Mouse (Mus musculus) cerebellum, adult 2 months (tissue): ENCODE data around the gene Cblc. TPM values are rescaled to one million over a fixed set of nuclear protein-coding genes. Genes with fewer than 3 reads are reported as not detected.

Experiments
- DNase-seq, 2 experiments: peaks; one replicate each; pipeline ENCODE4 v3.0.0; 2021
- H3K27ac ChIP-seq: fragments of 200-500 bp; 2 replicates; pipeline ENCODE4 v1.5.1; 2012; ENCODE audit warnings: low read length, control low read depth, inconsistent platforms; ENCODE audit not compliant: insufficient read depth
- H3K27me3 ChIP-seq: fragments of 200-500 bp; 2 replicates; pipeline ENCODE4 v1.6.1; 2012; ENCODE audit warnings: inconsistent platforms, mild to moderate bottlenecking, low read length, moderate library complexity; ENCODE audit not compliant: control insufficient read depth, insufficient read depth
- H3K4me1 ChIP-seq: fragments of 200-500 bp; 2 replicates; pipeline ENCODE4 v1.6.1; 2011; ENCODE audit warnings: low read length; ENCODE audit not compliant: control insufficient read depth, insufficient read depth
- H3K4me3 ChIP-seq: fragments of 200-500 bp; replicated peaks from 2 replicates; pipeline ENCODE3; 2011; ENCODE audit warnings: mild to moderate bottlenecking, low read depth, low read length, control low read depth; ENCODE audit not compliant: insufficient read depth
- CTCF ChIP-seq: fragments of 200-500 bp; IDR thresholded peaks from 2 replicates; pipeline ENCODE4 v1.5.1; 2011; ENCODE audit warnings: low read depth, mild to moderate bottlenecking, control low read depth, low read length, moderate library complexity, borderline replicate concordance; ENCODE audit not compliant: insufficient read depth
- POLR2A ChIP-seq: fragments of 200-500 bp; IDR thresholded peaks from 2 replicates; pipeline ENCODE4 v1.6.1; 2011; ENCODE audit warnings: low read length, control low read depth, borderline replicate concordance; ENCODE audit not compliant: insufficient read depth
- WGBS: fragments of 180-500 bp; shearing (Covaris S2); methylation state at CpG from one replicate; pipeline ENCODE4 v1.1.7; 2018; 5-methylcytosine and 5-hydroxymethylcytosine counted together
- polyA plus RNA-seq: library from polyadenylated mRNA; depleted of rRNA; stranded (reverse); fragments of >200 nt; gene quantifications from 2 replicates; pipeline ENCODE4 v1.2.3, GENCODE M21; 2012; rRNA removed

The Cblc gene
- not detected in 2 replicates for polyA plus RNA-seq

- Histone ChIP-seq H3K4me3 (no peak within 1 kb of the TSS), H3K4me1 (no peaks in the 10 kb centered on the region), H3K27me3 (peaks cover 3% of the 10 kb centered on the region; the same call in 1 of the 2 replicates), H3K27ac (no peak within 1 kb of the TSS)
- TF ChIP-seq POLR2A (no peak), CTCF (peak; percentile 58)
- DNase-seq, result peak; percentile 32 to 58
- WGBS, result 2% methylated on average over 32 of the region's 32 CpGs
Observed at GRCm38 (mm10) chr7:19796697-19797588, at the start of gene Cblc. Gene Cblc, minus strand, starts transcription at chr7:19796809.

- no peaks in the 10 kb centered on the region for H3K4me1 ChIP-seq
- 67% methylated on average over 15 of the region's 15 CpGs for WGBS
- TF ChIP-seq POLR2A, result no peak
- TF ChIP-seq CTCF, result no peak
- no peak overlapping the region for H3K4me3 ChIP-seq
- no peak for DNase-seq
- H3K27me3 ChIP-seq, result no peaks in the 10 kb centered on the region
- H3K27ac ChIP-seq, result no peak overlapping the region
Observed at GRCm38 (mm10) chr7:19844521-19845171, 48.0 kb upstream of the Cblc start.

GRCm38 (mm10) chr7:19843561-19843960 lies 47.0 kb upstream of the Cblc start:
- peak; percentile 60 for TF ChIP-seq CTCF
- no peak for TF ChIP-seq POLR2A
- H3K4me1 ChIP-seq, result no peaks in the 10 kb centered on the region
- H3K27me3 ChIP-seq, result no peaks in the 10 kb centered on the region
- peak in 1 of 2 experiments; percentile 43 for DNase-seq
- no peak overlapping the region for H3K27ac ChIP-seq
- no peak overlapping the region for H3K4me3 ChIP-seq
- WGBS, result 4% methylated on average over 11 of the region's 11 CpGs

GRCm38 (mm10) chr7:19842885-19843504 lies 46.4 kb upstream of the Cblc start:
- TF ChIP-seq POLR2A (no peak), CTCF (no peak)

GRCm38 (mm10) chr7:19841686-19842413 lies 45.2 kb upstream of the Cblc start:
- no peaks in the 10 kb centered on the region for H3K27me3 ChIP-seq
- TF ChIP-seq POLR2A (no peak), CTCF (no peak)
- H3K27ac ChIP-seq, result no peak overlapping the region
- WGBS, result 74% methylated on average over 21 of the region's 21 CpGs
- no peak for DNase-seq
- no peaks in the 10 kb centered on the region for H3K4me1 ChIP-seq
- H3K4me3 ChIP-seq, result no peak overlapping the region

More at GRCm38 (mm10) chr7:19842885-19843504, 46.4 kb upstream of the Cblc start:
- no peak overlapping the region for H3K4me3 ChIP-seq
- DNase-seq, result no peak
- no peaks in the 10 kb centered on the region for H3K4me1 ChIP-seq
- 28% methylated on average over 19 of the region's 19 CpGs for WGBS
- H3K27ac ChIP-seq, result no peak overlapping the region
- no peaks in the 10 kb centered on the region for H3K27me3 ChIP-seq

GRCm38 (mm10) chr7:19840936-19841335 lies 44.3 kb upstream of the Cblc start:
- no peak overlapping the region for H3K27ac ChIP-seq
- 79% methylated on average over 3 of the region's 3 CpGs for WGBS
- no peaks in the 10 kb centered on the region for H3K4me1 ChIP-seq
- no peak for DNase-seq
- TF ChIP-seq POLR2A (no peak), CTCF (no peak)
- no peak overlapping the region for H3K4me3 ChIP-seq
- no peaks in the 10 kb centered on the region for H3K27me3 ChIP-seq

- Histone ChIP-seq H3K27me3 (no peaks in the 10 kb centered on the region), H3K4me3 (no peak overlapping the region), H3K27ac (no peak overlapping the region), H3K4me1 (no peaks in the 10 kb centered on the region)
- DNase-seq, result no peak
- TF ChIP-seq POLR2A (no peak), CTCF (no peak)
- WGBS, result 70% methylated on average over 4 of the region's 4 CpGs
Observed at GRCm38 (mm10) chr7:19840371-19840770, 43.8 kb upstream of the Cblc start.
